Mouse (Mus musculus): ENCODE results near the gene F11.

- no peak for TF ChIP-seq CTCF (IDR thresholded peaks at IDR 0.05)
- TF ChIP-seq EP300 (IDR thresholded peaks at IDR 0.05), result no peak
These were observed 8.7 kb downstream of the F11 start for GRCm38 (mm10) chr8:45253111-45253510.

Measured in lung, postnatal 0 days (tissue).